Mouse (Mus musculus): ENCODE data around the gene Qrsl1. TPM values are rescaled to one million over a fixed set of nuclear protein-coding genes. Genes with fewer than 3 reads are reported as not detected.

The Qrsl1 gene
- polyA plus RNA-seq, 1 experiment from 2014 or later, result 8.8 TPM

- WGBS, result 66% methylated on average over 12 of the region's 12 CpGs
- ATAC-seq, result no peak
Measured at GRCm38 (mm10) chr10:43910032-43910872, 8.7 kb upstream of the Qrsl1 start.

GRCm38 (mm10) chr10:43904569-43904968 is 3.0 kb upstream of the Qrsl1 start:
- no peak overlapping the region for H3K9ac ChIP-seq (replicated peaks; ENCODE audit: low read depth)
- no peaks in the 10 kb centered on the region for H3K4me1 ChIP-seq (ENCODE audit: insufficient read depth, low read depth, low read length)
- 96% methylated on average over 1 of the region's 1 CpGs for WGBS
- no peaks in the 10 kb centered on the region for H3K27me3 ChIP-seq (replicated peaks; ENCODE audit: insufficient read depth, low read length)
- ATAC-seq, result no peak
- H3K36me3 ChIP-seq (ENCODE audit: insufficient read depth, low read length), result no peaks in the 10 kb centered on the region
- no peak for TF ChIP-seq CTCF (IDR thresholded peaks at IDR 0.05)
- no peak for TF ChIP-seq EP300 (IDR thresholded peaks at IDR 0.05)
- no peak overlapping the region for H3K4me3 ChIP-seq (ENCODE audit: low read depth, low read length)
- no peak overlapping the region for H3K27ac ChIP-seq (ENCODE audit: low read length)
- DNase-seq (ENCODE audit: low spot score), result no peak
- no peaks in the 10 kb centered on the region for H3K9me3 ChIP-seq (ENCODE audit: low read length)
- H3K4me2 ChIP-seq (replicated peaks; ENCODE audit: low read depth, low read length), result no peak overlapping the region

More at GRCm38 (mm10) chr10:43910032-43910872, 8.7 kb upstream of the Qrsl1 start:
- Histone ChIP-seq H3K4me3 (ENCODE audit: low read depth, low read length) (no peak overlapping the region), H3K9ac (replicated peaks; ENCODE audit: low read depth) (no peak overlapping the region), H3K27ac (ENCODE audit: low read length) (no peak overlapping the region), H3K27me3 (replicated peaks; ENCODE audit: insufficient read depth, low read length) (no peaks in the 10 kb centered on the region), H3K4me1 (ENCODE audit: insufficient read depth, low read depth, low read length) (no peaks in the 10 kb centered on the region), H3K4me2 (replicated peaks; ENCODE audit: low read depth, low read length) (no peak overlapping the region), H3K36me3 (ENCODE audit: insufficient read depth, low read length) (no peaks in the 10 kb centered on the region), H3K9me3 (ENCODE audit: low read length) (no peaks in the 10 kb centered on the region)
- DNase-seq (ENCODE audit: low spot score), result no peak
- no peak for TF ChIP-seq CTCF (IDR thresholded peaks at IDR 0.05)
- TF ChIP-seq EP300 (IDR thresholded peaks at IDR 0.05), result no peak

GRCm38 (mm10) chr10:43900883-43901570 is 518 bp downstream of the Qrsl1 start:
- ATAC-seq, result no peak; the same call in none of the 2 replicates
- TF ChIP-seq EP300 (IDR thresholded peaks at IDR 0.05) (no peak), CTCF (IDR thresholded peaks at IDR 0.05) (no peak)

DNA sequence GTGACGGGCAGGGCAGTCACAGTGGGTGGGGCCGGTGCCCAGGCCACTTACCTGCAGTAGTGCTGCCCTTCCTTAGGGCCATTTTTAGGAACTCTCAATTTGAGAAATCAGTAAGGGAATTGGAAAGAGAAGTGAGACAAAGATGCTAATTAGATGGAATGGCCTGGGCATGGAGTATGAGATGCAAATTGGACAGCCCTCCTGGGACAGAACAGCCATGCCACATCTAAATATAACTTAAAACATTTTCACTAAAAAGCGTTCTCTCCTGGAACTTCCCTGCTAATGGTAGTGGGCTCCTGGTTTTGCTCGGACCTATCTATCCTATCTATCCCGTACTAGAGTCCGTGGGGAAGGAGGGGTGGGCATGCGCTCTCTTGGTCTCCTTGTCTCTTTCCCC is 3.3 kb downstream of the Qrsl1 start:
- Histone ChIP-seq H3K9me3 (ENCODE audit: low read length) (no peaks in the 10 kb centered on the region), H3K4me1 (ENCODE audit: insufficient read depth, low read depth, low read length) (no peaks in the 10 kb centered on the region), H3K27ac (ENCODE audit: low read length) (no peak overlapping the region), H3K9ac (replicated peaks; ENCODE audit: low read depth) (no peak overlapping the region), H3K36me3 (ENCODE audit: insufficient read depth, low read length) (0 out of 2 replicates have a peak, but pooled peaks cover 4% of the 10 kb centered on the region), H3K4me3 (ENCODE audit: low read depth, low read length) (no peak overlapping the region), H3K27me3 (replicated peaks; ENCODE audit: insufficient read depth, low read length) (no peaks in the 10 kb centered on the region), H3K4me2 (replicated peaks; ENCODE audit: low read depth, low read length) (no peak overlapping the region)
- WGBS, result 92% methylated on average over 7 of the region's 7 CpGs
- no peak for TF ChIP-seq EP300 (IDR thresholded peaks at IDR 0.05)
- no peak for TF ChIP-seq CTCF (IDR thresholded peaks at IDR 0.05)
- no peak for DNase-seq (ENCODE audit: low spot score)
- ATAC-seq, result no peak

More at GRCm38 (mm10) chr10:43900883-43901570, 518 bp downstream of the Qrsl1 start:
- Histone ChIP-seq H3K4me3 (ENCODE audit: low read depth, low read length) (peak overlapping the region; percentile 78), H3K9ac (replicated peaks; ENCODE audit: low read depth) (peak overlapping the region; percentile 57), H3K27ac (ENCODE audit: low read length) (peak overlapping the region; percentile 64), H3K9me3 (ENCODE audit: low read length) (no peaks in the 10 kb centered on the region), H3K4me2 (replicated peaks; ENCODE audit: low read depth, low read length) (peak overlapping the region; percentile 74), H3K27me3 (replicated peaks; ENCODE audit: insufficient read depth, low read length) (no peaks in the 10 kb centered on the region), H3K4me1 (ENCODE audit: insufficient read depth, low read depth, low read length) (no peaks in the 10 kb centered on the region), H3K36me3 (ENCODE audit: insufficient read depth, low read length) (no peaks in the 10 kb centered on the region)
- WGBS, result 4% methylated on average over 30 of the region's 30 CpGs
- DNase-seq (ENCODE audit: low spot score), result no peak

DNA sequence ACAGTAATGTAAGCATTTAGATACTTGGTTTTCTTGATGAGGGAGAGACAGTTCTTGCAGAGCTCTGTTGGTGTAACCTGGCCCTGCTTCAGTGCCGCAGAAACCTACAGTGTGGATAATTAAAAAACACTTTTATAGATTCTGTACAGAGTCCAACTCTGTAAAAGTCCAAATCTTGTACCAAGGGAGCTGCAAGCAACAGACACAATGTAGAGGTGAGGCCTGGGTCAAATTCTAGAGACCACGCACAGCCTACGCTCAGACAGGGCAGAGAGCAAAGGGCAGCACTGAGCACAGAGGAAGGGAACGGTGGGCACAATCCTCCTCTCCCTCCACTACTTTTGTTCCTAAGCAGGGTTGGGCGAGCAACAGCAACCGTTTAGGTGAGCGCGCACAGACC is 5.5 kb downstream of the Qrsl1 start:
- H3K4me1 ChIP-seq (ENCODE audit: insufficient read depth, low read depth, low read length), result no peaks in the 10 kb centered on the region
- no peak for ATAC-seq
- H3K27ac ChIP-seq (ENCODE audit: low read length), result no peak overlapping the region
- WGBS, result 94% methylated on average over 8 of the region's 8 CpGs
- no peak for DNase-seq (ENCODE audit: low spot score)
- no peaks in the 10 kb centered on the region for H3K9me3 ChIP-seq (ENCODE audit: low read length)
- H3K36me3 ChIP-seq (ENCODE audit: insufficient read depth, low read length), result 0 out of 2 replicates have a peak, but pooled peaks cover 4% of the 10 kb centered on the region
- no peak overlapping the region for H3K9ac ChIP-seq (replicated peaks; ENCODE audit: low read depth)
- H3K4me3 ChIP-seq (ENCODE audit: low read depth, low read length), result no peak overlapping the region
- TF ChIP-seq CTCF (IDR thresholded peaks at IDR 0.05) (no peak), EP300 (IDR thresholded peaks at IDR 0.05) (no peak)
- no peak overlapping the region for H3K4me2 ChIP-seq (replicated peaks; ENCODE audit: low read depth, low read length)
- no peaks in the 10 kb centered on the region for H3K27me3 ChIP-seq (replicated peaks; ENCODE audit: insufficient read depth, low read length)

DNA sequence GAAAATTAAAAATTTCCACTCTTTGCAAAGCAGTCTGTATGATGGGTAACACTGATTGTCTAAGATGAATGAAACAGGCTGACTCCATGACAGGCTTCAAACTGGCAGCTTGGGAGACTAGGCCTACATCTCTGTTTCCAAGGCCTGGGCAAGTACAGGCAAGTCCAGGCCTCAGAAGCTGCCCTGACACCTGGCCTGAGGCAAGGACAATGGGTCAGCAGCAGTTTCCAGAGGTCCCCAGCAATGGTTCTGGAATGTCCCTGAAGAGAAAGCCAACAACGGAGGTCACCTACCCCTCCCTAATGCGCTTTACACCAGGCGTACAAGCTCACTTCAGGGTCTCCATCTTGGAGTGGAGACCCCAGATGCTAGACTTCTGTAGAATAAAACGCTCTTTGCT is 8.6 kb downstream of the Qrsl1 start:
- Histone ChIP-seq H3K36me3 (ENCODE audit: insufficient read depth, low read length) (0 out of 2 replicates have a peak, but pooled peaks cover 4% of the 10 kb centered on the region), H3K9me3 (ENCODE audit: low read length) (no peaks in the 10 kb centered on the region), H3K4me3 (ENCODE audit: low read depth, low read length) (no peak overlapping the region), H3K9ac (replicated peaks; ENCODE audit: low read depth) (no peak overlapping the region), H3K4me1 (ENCODE audit: insufficient read depth, low read depth, low read length) (no peaks in the 10 kb centered on the region), H3K27ac (ENCODE audit: low read length) (no peak overlapping the region), H3K27me3 (replicated peaks; ENCODE audit: insufficient read depth, low read length) (no peaks in the 10 kb centered on the region), H3K4me2 (replicated peaks; ENCODE audit: low read depth, low read length) (no peak overlapping the region)
- ATAC-seq (no peak), DNase-seq (ENCODE audit: low spot score) (no peak)
- WGBS, result 96% methylated on average over 4 of the region's 4 CpGs
- TF ChIP-seq CTCF (IDR thresholded peaks at IDR 0.05), result no peak
- TF ChIP-seq EP300 (IDR thresholded peaks at IDR 0.05), result no peak

Measured in lung, postnatal 0 days (tissue).